Mouse (Mus musculus): ENCODE data around the gene Il15. TPM values are rescaled to one million over a fixed set of nuclear protein-coding genes. Genes with fewer than 3 reads are reported as not detected.

Il15 gene
- polyA plus RNA-seq, 1 experiment = 0.12 TPM

DNA sequence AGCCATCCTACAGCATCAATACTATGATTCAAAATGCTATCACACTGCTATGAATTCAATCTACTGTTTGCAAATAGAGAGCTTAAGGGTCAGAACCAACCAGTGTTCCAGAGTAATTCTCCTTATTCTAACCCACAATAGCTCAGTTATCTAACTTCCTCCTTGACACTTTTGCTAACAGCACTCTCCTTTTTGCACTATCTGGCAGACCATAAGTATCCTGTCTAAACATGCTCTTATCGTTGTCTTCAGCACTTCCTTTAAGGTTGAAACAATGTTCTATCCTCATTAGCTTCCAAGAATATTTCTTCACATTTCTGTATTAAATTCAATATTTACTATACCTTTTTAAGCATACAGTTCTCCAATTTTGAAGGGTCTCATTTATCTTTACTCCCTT is 15.4 kb downstream of the Il15 start:
- H3K4me2 ChIP-seq (ENCODE audit: low read depth) = no peak overlapping the region

DNA sequence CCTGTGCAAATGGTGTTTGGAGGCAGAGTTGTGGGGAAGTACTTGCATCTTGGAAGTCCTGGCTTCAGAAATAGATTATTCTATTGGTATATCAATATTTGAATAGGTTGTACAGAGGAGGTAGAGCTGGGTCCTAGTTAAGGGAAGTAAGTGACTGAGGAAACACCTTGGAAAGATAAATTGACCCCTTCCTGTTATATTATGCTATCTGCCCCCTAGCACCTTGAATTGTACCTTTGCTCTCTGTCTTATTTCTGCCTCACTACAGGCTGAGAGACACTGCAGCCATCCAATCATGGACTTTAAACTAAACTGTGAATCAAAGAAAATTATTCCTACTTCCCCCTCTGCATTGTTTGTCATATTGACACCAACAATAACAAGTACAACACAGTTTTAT is 17.2 kb downstream of the Il15 start:
- Histone ChIP-seq H3ac (ENCODE audit: control insufficient read depth, insufficient read length) (no peak overlapping the region), H3K4me3 (no peak overlapping the region), H3K36me3 (ENCODE audit: control insufficient read depth, insufficient read depth) (no peaks in the 10 kb centered on the region), H3K27me3 (ENCODE audit: control insufficient read depth, insufficient read depth, insufficient read length) (no peaks in the 10 kb centered on the region), H3K4me2 (ENCODE audit: low read depth) (no peak overlapping the region), H3K79me2 (ENCODE audit: control insufficient read depth, insufficient read depth) (no peaks in the 10 kb centered on the region)
- no peak for TF ChIP-seq CEBPB (IDR thresholded peaks at IDR 0.05; ENCODE audit: insufficient read depth, poor library complexity, severe bottlenecking)
- no peak for TF ChIP-seq POLR2AphosphoS2 (IDR thresholded peaks at IDR 0.05; ENCODE audit: insufficient read length, low read depth)
- no peak for TF ChIP-seq E2F4 (IDR thresholded peaks at IDR 0.05; ENCODE audit: insufficient read depth)
- TF ChIP-seq MAX (IDR thresholded peaks at IDR 0.05; ENCODE audit: low read depth) = no peak
- no peak for TF ChIP-seq MYOG (IDR thresholded peaks at IDR 0.05; ENCODE audit: control insufficient read depth in 1 of 3, insufficient read depth in 1 of 3, insufficient read length in 2 of 3, low read depth in 2 of 3)
- no peak for TF ChIP-seq USF1 (IDR thresholded peaks at IDR 0.05; ENCODE audit: low read depth)
- no peak for TF ChIP-seq POLR2A (IDR thresholded peaks at IDR 0.05; ENCODE audit: insufficient read length, low read depth)
- no peak for TF ChIP-seq TCF3 (IDR thresholded peaks at IDR 0.05; ENCODE audit: insufficient read length, low read depth)
- no peak for TF ChIP-seq MYOD1 (IDR thresholded peaks at IDR 0.05; ENCODE audit: control insufficient read depth in 1 of 3, insufficient read length in 2 of 3, low read depth in 2 of 3)
- TF ChIP-seq SRF (IDR thresholded peaks at IDR 0.05; ENCODE audit: control insufficient read depth, insufficient read length, low read depth) = no peak
- no peak for TF ChIP-seq REST (IDR thresholded peaks at IDR 0.05; ENCODE audit: insufficient read depth, insufficient read length)
- no peak for TF ChIP-seq TCF12 (IDR thresholded peaks at IDR 0.05; ENCODE audit: insufficient read depth, poor library complexity, severe bottlenecking)

More for the DNA sequence above, 15.4 kb downstream of the Il15 start:
- no peak overlapping the region for H3ac ChIP-seq (ENCODE audit: control insufficient read depth, insufficient read length)
- H3K79me2 ChIP-seq (ENCODE audit: control insufficient read depth, insufficient read depth) = no peaks in the 10 kb centered on the region
- H3K4me3 ChIP-seq = no peak overlapping the region
- no peaks in the 10 kb centered on the region for H3K36me3 ChIP-seq (ENCODE audit: control insufficient read depth, insufficient read depth)
- H3K27me3 ChIP-seq (ENCODE audit: control insufficient read depth, insufficient read depth, insufficient read length) = no peaks in the 10 kb centered on the region
- TF ChIP-seq REST (IDR thresholded peaks at IDR 0.05; ENCODE audit: insufficient read depth, insufficient read length) (no peak), TCF3 (IDR thresholded peaks at IDR 0.05; ENCODE audit: insufficient read length, low read depth) (no peak), CEBPB (IDR thresholded peaks at IDR 0.05; ENCODE audit: insufficient read depth, poor library complexity, severe bottlenecking) (no peak)

DNA sequence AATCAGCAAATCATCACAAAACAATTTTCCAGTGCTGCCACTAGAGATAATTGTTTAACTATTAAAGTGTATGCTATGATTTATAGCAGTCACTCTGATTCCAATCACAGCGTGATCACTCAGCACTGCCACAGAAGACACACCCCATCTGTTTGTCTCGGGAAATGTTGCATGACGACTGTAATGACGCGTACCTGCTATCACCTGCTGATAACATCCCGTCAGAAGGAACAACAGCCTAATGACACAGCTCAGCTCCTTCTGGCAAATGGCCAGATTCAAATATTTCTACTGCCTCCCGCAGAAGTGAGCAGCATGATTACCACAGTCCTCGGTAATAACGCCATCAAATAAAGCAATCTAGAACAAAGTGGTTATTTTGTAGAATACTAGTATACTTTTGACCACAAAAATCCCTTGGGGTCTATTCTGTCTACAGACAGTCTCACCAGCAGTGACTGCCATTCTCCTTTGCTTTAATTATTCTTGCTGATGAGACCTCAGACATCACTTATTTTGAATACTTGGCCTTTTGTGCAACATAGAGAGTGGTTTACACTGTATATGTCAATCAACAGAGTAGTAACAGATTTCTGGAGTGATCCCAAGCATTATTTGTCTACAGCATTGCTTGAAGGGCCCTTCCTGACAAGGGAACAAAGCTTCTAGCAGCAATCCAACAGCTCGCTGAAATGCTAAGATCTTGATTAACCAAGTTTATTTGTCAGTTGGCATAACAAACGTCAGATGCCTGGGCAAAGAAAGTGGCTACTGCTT is 18.4 kb downstream of the Il15 start:
- no peak overlapping the region for H3K4me2 ChIP-seq (ENCODE audit: low read depth)
- H3K36me3 ChIP-seq (ENCODE audit: control insufficient read depth, insufficient read depth) = no peaks in the 10 kb centered on the region
- H3K79me2 ChIP-seq (ENCODE audit: control insufficient read depth, insufficient read depth) = no peaks in the 10 kb centered on the region
- H3ac ChIP-seq (ENCODE audit: control insufficient read depth, insufficient read length) = no peak overlapping the region
- no peak overlapping the region for H3K4me3 ChIP-seq
- H3K27me3 ChIP-seq (ENCODE audit: control insufficient read depth, insufficient read depth, insufficient read length) = no peaks in the 10 kb centered on the region
- no peak for TF ChIP-seq SRF (IDR thresholded peaks at IDR 0.05; ENCODE audit: control insufficient read depth, insufficient read length, low read depth)
- TF ChIP-seq MYOG (IDR thresholded peaks at IDR 0.05; ENCODE audit: control insufficient read depth in 1 of 3, insufficient read depth in 1 of 3, insufficient read length in 2 of 3, low read depth in 2 of 3) = no peak
- no peak for TF ChIP-seq MYOD1 (IDR thresholded peaks at IDR 0.05; ENCODE audit: control insufficient read depth in 1 of 3, insufficient read length in 2 of 3, low read depth in 2 of 3)
- TF ChIP-seq E2F4 (IDR thresholded peaks at IDR 0.05; ENCODE audit: insufficient read depth) = no peak
- TF ChIP-seq POLR2AphosphoS2 (IDR thresholded peaks at IDR 0.05; ENCODE audit: insufficient read length, low read depth) = no peak
- TF ChIP-seq USF1 (IDR thresholded peaks at IDR 0.05; ENCODE audit: low read depth) = no peak
- no peak for TF ChIP-seq REST (IDR thresholded peaks at IDR 0.05; ENCODE audit: insufficient read depth, insufficient read length)
- TF ChIP-seq POLR2A (IDR thresholded peaks at IDR 0.05; ENCODE audit: insufficient read length, low read depth) = no peak
- no peak for TF ChIP-seq TCF3 (IDR thresholded peaks at IDR 0.05; ENCODE audit: insufficient read length, low read depth)
- TF ChIP-seq CEBPB (IDR thresholded peaks at IDR 0.05; ENCODE audit: insufficient read depth, poor library complexity, severe bottlenecking) = no peak
- TF ChIP-seq MAX (IDR thresholded peaks at IDR 0.05; ENCODE audit: low read depth) = no peak
- no peak for TF ChIP-seq TCF12 (IDR thresholded peaks at IDR 0.05; ENCODE audit: insufficient read depth, poor library complexity, severe bottlenecking)

GRCm38 (mm10) chr8:82383346-82383745 is 19.7 kb downstream of the Il15 start:
- TF ChIP-seq TCF12 (IDR thresholded peaks at IDR 0.05; ENCODE audit: insufficient read depth, poor library complexity, severe bottlenecking) = no peak
- TF ChIP-seq CEBPB (IDR thresholded peaks at IDR 0.05; ENCODE audit: insufficient read depth, poor library complexity, severe bottlenecking) = peak; percentile 54; the same call in 1 of the 2 replicates
- no peak for TF ChIP-seq REST (IDR thresholded peaks at IDR 0.05; ENCODE audit: insufficient read depth, insufficient read length)
- H3K36me3 ChIP-seq (ENCODE audit: control insufficient read depth, insufficient read depth) = no peaks in the 10 kb centered on the region
- H3K4me2 ChIP-seq (ENCODE audit: low read depth) = no peak overlapping the region
- H3ac ChIP-seq (ENCODE audit: control insufficient read depth, insufficient read length) = no peak overlapping the region
- H3K4me3 ChIP-seq = no peak overlapping the region
- no peaks in the 10 kb centered on the region for H3K79me2 ChIP-seq (ENCODE audit: control insufficient read depth, insufficient read depth)
- no peaks in the 10 kb centered on the region for H3K27me3 ChIP-seq (ENCODE audit: control insufficient read depth, insufficient read depth, insufficient read length)

- TF ChIP-seq MYOG (IDR thresholded peaks at IDR 0.05; ENCODE audit: control insufficient read depth in 1 of 3, insufficient read depth in 1 of 3, insufficient read length in 2 of 3, low read depth in 2 of 3) = no peak
- TF ChIP-seq TCF3 (IDR thresholded peaks at IDR 0.05; ENCODE audit: insufficient read length, low read depth) = no peak
- TF ChIP-seq SRF (IDR thresholded peaks at IDR 0.05; ENCODE audit: control insufficient read depth, insufficient read length, low read depth) = no peak
- no peak for TF ChIP-seq POLR2A (IDR thresholded peaks at IDR 0.05; ENCODE audit: insufficient read length, low read depth)
- no peak for TF ChIP-seq REST (IDR thresholded peaks at IDR 0.05; ENCODE audit: insufficient read depth, insufficient read length)
- no peak for TF ChIP-seq MAX (IDR thresholded peaks at IDR 0.05; ENCODE audit: low read depth)
- no peak for TF ChIP-seq POLR2AphosphoS2 (IDR thresholded peaks at IDR 0.05; ENCODE audit: insufficient read length, low read depth)
- TF ChIP-seq TCF12 (IDR thresholded peaks at IDR 0.05; ENCODE audit: insufficient read depth, poor library complexity, severe bottlenecking) = no peak
- Histone ChIP-seq H3K36me3 (ENCODE audit: control insufficient read depth, insufficient read depth) (no peaks in the 10 kb centered on the region), H3K79me2 (ENCODE audit: control insufficient read depth, insufficient read depth) (no peaks in the 10 kb centered on the region)
These were observed 20.7 kb downstream of the Il15 start for GRCm38 (mm10) chr8:82382316-82382715.

More at GRCm38 (mm10) chr8:82382316-82382715, 20.7 kb downstream of the Il15 start:
- H3K4me2 ChIP-seq (ENCODE audit: low read depth) = no peak overlapping the region
- H3ac ChIP-seq (ENCODE audit: control insufficient read depth, insufficient read length) = no peak overlapping the region
- no peak overlapping the region for H3K4me3 ChIP-seq
- no peaks in the 10 kb centered on the region for H3K27me3 ChIP-seq (ENCODE audit: control insufficient read depth, insufficient read depth, insufficient read length)

All from myocyte (in vitro differentiated cells).